Comparison of ENCODE assay signal across 8 mouse cellular contexts in genomic region chr10:67636569-67636968, GRCm38 (mm10).
DNase-seq lines count a peak whose midpoint lies in the region; ATAC-seq and TF ChIP-seq lines count a peak whose summit lies in the region.

No protein-coding gene starts in this region.

- H3K27ac ChIP-seq in heart, embryonic 10.5 days: no peak overlapping the region
- H3K27ac ChIP-seq in embryonic facial prominence, embryonic 13.5 days: no peak overlapping the region
- H3K27ac ChIP-seq in hindbrain, postnatal 0 days: no peak overlapping the region
- no peak overlapping the region for H3K27ac ChIP-seq in lung, embryonic 16.5 days (ENCODE audit: low read length)

- no peaks in the 10 kb centered on the region for H3K4me1 ChIP-seq in heart, embryonic 10.5 days
- H3K4me1 ChIP-seq in embryonic facial prominence, embryonic 13.5 days: peaks cover 10% of the 10 kb centered on the region; the same call in 1 of the 2 replicates
- no peaks in the 10 kb centered on the region for H3K4me1 ChIP-seq in hindbrain, postnatal 0 days (ENCODE audit: insufficient read depth, low read length)
- 0 out of 2 replicates have a peak, but pooled peaks cover 3% of the 10 kb centered on the region for H3K4me1 ChIP-seq in lung, embryonic 16.5 days (replicated peaks; ENCODE audit: control insufficient read depth, insufficient read depth, low read length)

- 0 out of 2 replicates have a peak, but pooled peaks have one; percentile 56 for ATAC-seq in embryonic facial prominence, embryonic 13.5 days (ENCODE audit: insufficient number of reproducible peaks, insufficient read depth, low FRiP score, low TSS enrichment, low read depth)
- ATAC-seq in hindbrain, postnatal 0 days: no peak
- ATAC-seq in lung, embryonic 16.5 days (ENCODE audit: low read depth): peak; percentile 42; the same call in 1 of the 2 replicates
- peak; percentile 77 for ATAC-seq in neutrophil, adult 5-6 weeks (ENCODE audit: extremely low read depth, insufficient number of reproducible peaks, low FRiP score, poor library complexity, severe bottlenecking)

- H3K9me3 ChIP-seq in heart, embryonic 10.5 days: no peaks in the 10 kb centered on the region
- H3K9me3 ChIP-seq in embryonic facial prominence, embryonic 13.5 days: no peaks in the 10 kb centered on the region
- no peaks in the 10 kb centered on the region for H3K9me3 ChIP-seq in hindbrain, postnatal 0 days (ENCODE audit: low read length)
- H3K9me3 ChIP-seq in lung, embryonic 16.5 days (ENCODE audit: control insufficient read depth, low read length): no peaks in the 10 kb centered on the region

- no peak for TF ChIP-seq CTCF in hindbrain, postnatal 0 days (IDR thresholded peaks at IDR 0.05; ENCODE audit: low read depth)

- DNase-seq in heart, embryonic 10.5 days (ENCODE audit: low spot score): no peak
- DNase-seq in heart, adult 11 months: no peak
- DNase-seq in hindbrain, postnatal 0 days (ENCODE audit: low spot score): no peak
- no peak for DNase-seq in layer of hippocampus, postnatal 10 days (ENCODE audit: low spot score in 2 of 2)
- no peak for DNase-seq in urinary bladder, postnatal 4 days (ENCODE audit: low spot score in 2 of 2)

- WGBS in heart, embryonic 10.5 days: 2% methylated on average over 13 of the region's 13 CpGs
- under 1% methylated on average over 13 of the region's 13 CpGs for WGBS in embryonic facial prominence, embryonic 13.5 days
- 5% methylated on average over 13 of the region's 13 CpGs for WGBS in hindbrain, postnatal 0 days
- WGBS in lung, embryonic 16.5 days: 2% methylated on average over 13 of the region's 13 CpGs

- no peaks in the 10 kb centered on the region for H3K27me3 ChIP-seq in heart, embryonic 10.5 days (ENCODE audit: insufficient read depth, poor library complexity, severe bottlenecking)
- no peaks in the 10 kb centered on the region for H3K27me3 ChIP-seq in embryonic facial prominence, embryonic 13.5 days
- H3K27me3 ChIP-seq in hindbrain, postnatal 0 days (ENCODE audit: insufficient read depth, low read length): 0 out of 2 replicates have a peak, but pooled peaks cover 3% of the 10 kb centered on the region
- H3K27me3 ChIP-seq in lung, embryonic 16.5 days (ENCODE audit: control insufficient read depth, insufficient read depth, low read depth, low read length): no peaks in the 10 kb centered on the region

- H3K36me3 ChIP-seq in heart, embryonic 10.5 days: no peaks in the 10 kb centered on the region
- no peaks in the 10 kb centered on the region for H3K36me3 ChIP-seq in embryonic facial prominence, embryonic 13.5 days
- H3K36me3 ChIP-seq in hindbrain, postnatal 0 days (ENCODE audit: insufficient read depth, low read length): no peaks in the 10 kb centered on the region
- H3K36me3 ChIP-seq in lung, embryonic 16.5 days (ENCODE audit: control insufficient read depth, insufficient read depth, low read length): no peaks in the 10 kb centered on the region

- peak overlapping the region; percentile 52 for H3K4me2 ChIP-seq in embryonic facial prominence, embryonic 13.5 days
- peak overlapping the region; percentile 38 for H3K4me2 ChIP-seq in hindbrain, postnatal 0 days (ENCODE audit: low read depth, low read length)
- peak overlapping the region; percentile 42 for H3K4me2 ChIP-seq in lung, embryonic 16.5 days (ENCODE audit: low read depth, low read length)

- H3K4me3 ChIP-seq in heart, embryonic 10.5 days: peak overlapping the region; percentile 45
- H3K4me3 ChIP-seq in embryonic facial prominence, embryonic 13.5 days: peak overlapping the region; percentile 23; the same call in 1 of the 2 replicates
- no peak overlapping the region for H3K4me3 ChIP-seq in hindbrain, postnatal 0 days (ENCODE audit: low read length)
- H3K4me3 ChIP-seq in lung, embryonic 16.5 days (ENCODE audit: low read length): 0 out of 2 replicates have a peak overlapping the region, but pooled peaks have one; percentile 9

- no peak overlapping the region for H3K9ac ChIP-seq in embryonic facial prominence, embryonic 13.5 days
- H3K9ac ChIP-seq in hindbrain, postnatal 0 days (replicated peaks; ENCODE audit: low read length): no peak overlapping the region
- H3K9ac ChIP-seq in lung, embryonic 16.5 days (ENCODE audit: low read length): no peak overlapping the region
